Mouse (Mus musculus) forebrain, embryonic 10.5 days (tissue): ENCODE data around the gene Gas2. TPM values are rescaled to one million over a fixed set of nuclear protein-coding genes. Genes with fewer than 3 reads are reported as not detected.
A peak's percentile ranks its signal among the peaks of the same experiment; 100 is the strongest.

Experiments used
- DNase-seq: peaks from one replicate; pipeline ENCODE4 v3.0.0-alpha.2; 2017; ENCODE audit warnings: low spot score; ENCODE audit errors: extremely low spot score
- H3K27ac ChIP-seq: fragments of 300-500 bp; sonication (generic); 2 replicates; pipeline ENCODE4 v1.5.1; 2016; ENCODE audit warnings: mild to moderate bottlenecking
- H3K27me3 ChIP-seq: fragments of 300-500 bp; sonication (generic); 2 replicates; pipeline ENCODE4 v1.6.1; 2016; ENCODE audit warnings: mild to moderate bottlenecking; ENCODE audit not compliant: poor library complexity, severe bottlenecking
- H3K36me3 ChIP-seq: fragments of 300-500 bp; sonication (generic); replicated peaks from 2 replicates; pipeline ENCODE4 v1.6.1; 2016; ENCODE audit warnings: mild to moderate bottlenecking, moderate library complexity
- H3K4me1 ChIP-seq: fragments of 300-500 bp; sonication (generic); 2 replicates; pipeline ENCODE4 v1.6.1; 2016
- H3K4me3 ChIP-seq: fragments of 300-500 bp; sonication (generic); 2 replicates; pipeline ENCODE4 v1.5.1; 2016; ENCODE audit warnings: mild to moderate bottlenecking, moderate library complexity
- H3K9me3 ChIP-seq: fragments of 300-500 bp; sonication (generic); 2 replicates; pipeline ENCODE4 v1.6.1; 2016; ENCODE audit warnings: mild to moderate bottlenecking, moderate library complexity
- WGBS: fragments of 180-500 bp; shearing (Covaris S2); methylation state at CpG from one replicate; pipeline ENCODE4 v1.1.7; 2016; 5-methylcytosine and 5-hydroxymethylcytosine counted together
- polyA plus RNA-seq: library from polyadenylated mRNA; unstranded; fragments of >200 nt; fragmentation: Nextera tagmentation; extraction: Ambion mirVana; gene quantifications from 2 replicates; pipeline ENCODE4 v1.2.1, GENCODE M21; 2016

Gene Gas2
- polyA plus RNA-seq, 1 experiment from 2014 or later, result 27.6 TPM

GRCm38 (mm10) chr7:51957766-51958165 is 96.0 kb downstream of the Gas2 start:
- H3K4me3 ChIP-seq, result no peak overlapping the region
- H3K9me3 ChIP-seq, result no peaks in the 10 kb centered on the region
- H3K4me1 ChIP-seq, result peaks cover 27% of the 10 kb centered on the region
- no peaks in the 10 kb centered on the region for H3K27me3 ChIP-seq
- H3K27ac ChIP-seq, result no peak overlapping the region
- H3K36me3 ChIP-seq, result peaks cover 4% of the 10 kb centered on the region; the same call in 1 of the 2 replicates
- no peak for DNase-seq

GRCm38 (mm10) chr7:51960698-51961374 is 99.0 kb downstream of the Gas2 start:
- Histone ChIP-seq H3K27ac (no peak overlapping the region), H3K9me3 (no peaks in the 10 kb centered on the region), H3K4me1 (peaks cover 17% of the 10 kb centered on the region; the same call in 1 of the 2 replicates), H3K4me3 (no peak overlapping the region), H3K36me3 (no peaks in the 10 kb centered on the region), H3K27me3 (no peaks in the 10 kb centered on the region)
- no peak for DNase-seq
- 68% methylated on average over 6 of the region's 6 CpGs for WGBS

DNA sequence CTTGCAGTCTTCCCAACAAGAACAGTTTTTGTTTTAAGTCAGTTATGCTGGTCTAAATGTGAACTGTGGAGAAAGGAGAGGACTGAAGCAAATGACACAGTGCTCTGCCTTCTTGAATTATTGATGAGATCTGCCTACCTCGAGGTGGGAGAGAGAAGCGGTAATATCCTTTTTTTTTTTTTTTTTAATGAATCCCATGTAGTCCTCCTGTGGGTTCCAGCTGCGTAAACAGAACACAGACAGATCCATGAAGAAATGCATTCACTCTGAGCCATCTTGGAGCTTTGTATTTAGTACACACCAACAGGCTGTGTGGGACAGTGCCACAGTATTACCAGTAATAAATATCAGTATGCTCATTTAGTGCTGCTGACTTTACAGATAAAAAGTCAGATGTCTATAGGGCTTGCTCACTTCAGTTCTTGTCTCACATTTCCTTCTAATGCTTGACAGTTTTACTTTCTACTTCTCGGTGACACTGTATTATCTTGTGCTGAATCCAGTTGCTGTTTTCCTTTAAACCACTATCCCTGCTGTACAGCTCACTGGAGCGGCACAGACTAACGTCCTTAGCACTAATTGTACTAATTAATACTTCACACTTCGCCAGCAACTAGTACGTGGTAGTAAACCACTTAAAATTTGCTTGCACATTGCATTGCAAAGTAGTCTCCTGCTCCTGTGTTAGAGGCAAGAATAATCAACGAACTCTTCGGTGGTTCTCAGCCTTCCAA is 100.6 kb downstream of the Gas2 start:
- no peaks in the 10 kb centered on the region for H3K36me3 ChIP-seq
- no peak overlapping the region for H3K4me3 ChIP-seq
- DNase-seq, result no peak
- H3K9me3 ChIP-seq, result no peaks in the 10 kb centered on the region
- peaks cover 16% of the 10 kb centered on the region; the same call in 1 of the 2 replicates for H3K4me1 ChIP-seq
- WGBS, result 71% methylated on average over 10 of the region's 10 CpGs
- no peaks in the 10 kb centered on the region for H3K27me3 ChIP-seq
- no peak overlapping the region for H3K27ac ChIP-seq

DNA sequence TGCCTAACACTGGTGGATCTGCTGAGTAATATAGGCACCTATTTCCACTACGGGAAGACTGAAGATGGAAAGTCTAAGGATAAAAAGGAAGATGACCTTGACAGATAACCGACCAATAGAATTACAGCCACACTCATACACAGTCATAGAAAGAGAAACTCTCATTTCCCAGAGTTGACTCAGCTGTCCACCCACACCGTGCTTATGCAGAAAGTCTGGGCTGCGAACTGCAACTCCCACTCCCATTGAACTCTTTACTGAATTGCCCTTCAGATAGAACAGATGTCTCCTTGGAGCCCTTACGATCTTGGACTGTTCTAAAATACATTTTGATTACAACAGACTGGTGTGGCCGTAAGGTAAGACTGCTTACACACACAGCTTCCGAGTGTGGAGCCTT is 102.9 kb downstream of the Gas2 start:
- no peak overlapping the region for H3K27ac ChIP-seq
- H3K27me3 ChIP-seq, result no peaks in the 10 kb centered on the region
- no peaks in the 10 kb centered on the region for H3K36me3 ChIP-seq
- H3K9me3 ChIP-seq, result no peaks in the 10 kb centered on the region
- H3K4me1 ChIP-seq, result peaks cover 16% of the 10 kb centered on the region; the same call in 1 of the 2 replicates
- DNase-seq, result no peak
- H3K4me3 ChIP-seq, result no peak overlapping the region
- WGBS, result 92% methylated on average over 7 of the region's 7 CpGs

- H3K36me3 ChIP-seq, result no peaks in the 10 kb centered on the region
- no peak for DNase-seq
- WGBS, result 87% methylated on average over 4 of the region's 4 CpGs
These were observed 105.8 kb downstream of the Gas2 start for GRCm38 (mm10) chr7:51967581-51967980.

GRCm38 (mm10) chr7:51969379-51969778 is 107.6 kb downstream of the Gas2 start:
- Histone ChIP-seq H3K4me1 (no peaks in the 10 kb centered on the region), H3K27me3 (no peaks in the 10 kb centered on the region), H3K4me3 (no peak overlapping the region), H3K27ac (no peak overlapping the region), H3K36me3 (no peaks in the 10 kb centered on the region), H3K9me3 (no peaks in the 10 kb centered on the region)
- no peak for DNase-seq

More at GRCm38 (mm10) chr7:51967581-51967980, 105.8 kb downstream of the Gas2 start:
- Histone ChIP-seq H3K4me1 (peaks cover 7% of the 10 kb centered on the region; the same call in 1 of the 2 replicates), H3K9me3 (no peaks in the 10 kb centered on the region), H3K27me3 (no peaks in the 10 kb centered on the region), H3K27ac (no peak overlapping the region), H3K4me3 (no peak overlapping the region)

DNA sequence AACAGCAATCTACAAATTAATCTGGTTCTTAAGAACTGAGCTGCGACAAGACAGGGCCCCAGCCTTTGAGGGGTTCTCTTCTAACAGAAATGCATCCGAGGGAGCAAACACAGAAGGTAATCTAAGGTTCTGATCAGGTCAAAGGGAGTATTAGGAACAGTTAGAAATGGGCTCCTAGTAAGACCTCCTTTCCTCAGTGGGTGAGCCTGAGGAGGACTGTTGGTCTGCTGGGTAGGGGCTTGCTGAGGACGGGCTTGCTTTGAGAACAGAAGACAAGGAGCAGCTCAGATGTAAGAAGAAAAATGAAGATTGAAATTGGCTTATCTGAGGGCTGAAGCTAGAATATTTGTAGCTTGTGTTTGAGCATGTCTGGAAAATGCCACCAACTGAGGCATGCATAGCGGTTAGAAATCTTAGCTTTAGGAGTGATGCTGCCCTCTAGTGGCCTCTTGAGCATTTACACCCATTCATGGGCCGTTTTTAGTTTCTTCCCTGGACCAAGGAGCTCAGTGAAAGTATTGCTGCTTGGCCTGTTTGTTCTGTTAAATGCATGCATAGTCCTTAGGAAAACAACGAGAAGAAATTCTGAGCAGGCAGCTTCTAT is 110.5 kb downstream of the Gas2 start:
- Histone ChIP-seq H3K27ac (no peak overlapping the region), H3K4me3 (no peak overlapping the region), H3K36me3 (no peaks in the 10 kb centered on the region), H3K4me1 (peaks cover 8% of the 10 kb centered on the region), H3K27me3 (no peaks in the 10 kb centered on the region), H3K9me3 (no peaks in the 10 kb centered on the region)
- WGBS, result 37% methylated on average over 6 of the region's 6 CpGs
- DNase-seq, result peak; percentile 41

DNA sequence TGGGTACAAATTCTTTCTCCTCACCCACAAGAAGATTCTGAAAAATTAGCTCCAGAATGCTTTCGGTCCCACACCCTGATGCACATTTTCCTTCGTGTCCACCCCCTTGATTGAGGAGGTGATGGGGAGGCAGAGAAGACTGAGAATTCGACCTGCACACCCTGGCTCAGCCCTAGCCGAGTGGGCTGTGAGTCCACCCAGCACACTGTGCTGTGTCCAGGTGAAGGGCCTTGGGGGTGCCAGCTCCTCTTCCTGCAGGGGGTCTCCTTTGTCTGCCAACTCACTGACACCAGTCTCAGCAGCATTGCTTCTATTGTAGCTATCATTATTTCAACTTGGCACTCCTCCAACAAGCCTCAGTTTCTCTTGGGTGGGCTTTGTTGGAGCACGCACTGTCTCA is 111.3 kb downstream of the Gas2 start:
- DNase-seq, result no peak
- H3K27ac ChIP-seq, result no peak overlapping the region
- H3K4me3 ChIP-seq, result no peak overlapping the region
- no peaks in the 10 kb centered on the region for H3K9me3 ChIP-seq
- peaks cover 8% of the 10 kb centered on the region for H3K4me1 ChIP-seq
- WGBS, result 72% methylated on average over 5 of the region's 5 CpGs
- no peaks in the 10 kb centered on the region for H3K27me3 ChIP-seq
- no peaks in the 10 kb centered on the region for H3K36me3 ChIP-seq

- H3K27me3 ChIP-seq, result no peaks in the 10 kb centered on the region
- H3K36me3 ChIP-seq, result no peaks in the 10 kb centered on the region
- no peaks in the 10 kb centered on the region for H3K9me3 ChIP-seq
- H3K4me1 ChIP-seq, result peaks cover 8% of the 10 kb centered on the region
- no peak overlapping the region for H3K4me3 ChIP-seq
- DNase-seq, result no peak
- 95% methylated on average over 2 of the region's 2 CpGs for WGBS
- no peak overlapping the region for H3K27ac ChIP-seq
These were observed 111.7 kb downstream of the Gas2 start for GRCm38 (mm10) chr7:51973526-51973925.

DNA sequence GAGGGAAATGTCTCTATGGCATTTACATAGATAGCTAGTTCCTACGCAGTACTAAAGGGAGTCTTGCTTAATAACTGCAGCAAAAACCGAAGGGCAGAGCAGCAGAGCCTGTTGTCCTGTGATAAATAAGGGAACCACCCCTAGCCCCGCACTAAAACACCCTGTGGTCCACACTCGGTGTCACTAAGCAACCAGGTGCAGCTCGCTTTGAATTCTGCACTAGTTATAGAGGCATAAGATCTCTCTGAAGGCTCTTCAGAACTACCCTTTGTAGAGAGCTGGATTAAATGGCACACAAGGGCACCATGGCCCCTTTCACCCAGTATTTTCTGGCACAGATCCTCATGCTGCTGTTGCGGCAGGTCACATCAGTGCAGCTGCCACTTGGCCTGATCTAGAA is 113.4 kb downstream of the Gas2 start:
- H3K4me1 ChIP-seq, result peaks cover 8% of the 10 kb centered on the region
- H3K9me3 ChIP-seq, result no peaks in the 10 kb centered on the region
- no peak for DNase-seq
- H3K27me3 ChIP-seq, result no peaks in the 10 kb centered on the region
- 77% methylated on average over 6 of the region's 6 CpGs for WGBS
- H3K27ac ChIP-seq, result no peak overlapping the region
- no peak overlapping the region for H3K4me3 ChIP-seq
- no peaks in the 10 kb centered on the region for H3K36me3 ChIP-seq

GRCm38 (mm10) chr7:51979271-51979670 is 117.5 kb downstream of the Gas2 start:
- H3K9me3 ChIP-seq, result no peaks in the 10 kb centered on the region
- peaks cover 8% of the 10 kb centered on the region for H3K4me1 ChIP-seq
- WGBS, result 42% methylated on average over 5 of the region's 5 CpGs
- no peak overlapping the region for H3K27ac ChIP-seq
- H3K36me3 ChIP-seq, result no peaks in the 10 kb centered on the region
- H3K4me3 ChIP-seq, result no peak overlapping the region
- no peak for DNase-seq
- no peaks in the 10 kb centered on the region for H3K27me3 ChIP-seq

DNA sequence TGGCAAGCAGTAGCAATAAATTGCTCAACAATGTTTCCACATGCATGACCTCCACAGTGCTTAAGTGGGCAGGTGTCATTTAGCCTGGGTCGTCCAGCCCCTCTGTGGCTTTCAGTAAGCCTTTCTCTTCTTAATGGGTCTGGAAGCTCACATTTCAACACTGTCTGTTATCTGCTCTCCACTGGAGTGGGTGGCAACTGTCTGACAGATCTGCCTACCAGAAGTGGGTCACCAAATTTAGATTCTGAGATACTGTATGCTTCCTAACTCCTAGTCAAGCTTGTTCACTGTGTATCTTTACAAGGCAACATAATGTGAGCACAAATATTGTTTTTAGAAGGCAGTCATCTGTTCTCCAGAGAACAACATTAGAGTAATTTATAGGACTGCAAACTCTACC is 120.5 kb downstream of the Gas2 start:
- Histone ChIP-seq H3K27me3 (no peaks in the 10 kb centered on the region), H3K9me3 (no peaks in the 10 kb centered on the region), H3K36me3 (no peaks in the 10 kb centered on the region), H3K4me1 (peaks cover 4% of the 10 kb centered on the region), H3K27ac (no peak overlapping the region), H3K4me3 (no peak overlapping the region)
- 61% methylated on average over 1 of the region's 1 CpGs for WGBS
- DNase-seq, result no peak

DNA sequence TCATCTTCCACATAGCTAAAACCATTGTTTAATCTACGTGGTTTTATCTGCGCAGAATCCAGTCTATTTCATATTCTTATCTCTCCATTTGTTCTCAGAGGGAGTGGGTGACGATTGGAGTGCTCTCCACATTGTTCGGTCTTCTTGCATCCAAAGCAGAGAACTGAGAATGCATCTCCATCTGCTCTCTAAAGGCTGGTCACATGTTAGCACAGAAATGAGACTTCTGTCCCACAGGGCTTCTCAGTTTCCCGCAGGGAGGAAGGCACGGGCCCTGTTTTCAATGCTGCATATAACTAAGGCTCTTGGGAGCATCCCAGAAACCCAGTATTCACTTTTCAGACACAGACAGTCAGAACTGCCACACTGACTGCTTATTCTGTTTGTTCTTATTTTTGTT is 123.9 kb downstream of the Gas2 start:
- peaks cover 4% of the 10 kb centered on the region for H3K4me1 ChIP-seq
- 93% methylated on average over 6 of the region's 6 CpGs for WGBS
- no peaks in the 10 kb centered on the region for H3K9me3 ChIP-seq
- H3K36me3 ChIP-seq, result no peaks in the 10 kb centered on the region
- H3K27me3 ChIP-seq, result no peaks in the 10 kb centered on the region
- H3K4me3 ChIP-seq, result no peak overlapping the region
- H3K27ac ChIP-seq, result no peak overlapping the region
- no peak for DNase-seq
